Mouse (Mus musculus) lung, postnatal 10 days (tissue): ENCODE data around the gene Cep19.
A peak's percentile ranks its signal among the peaks of the same experiment; 100 is the strongest.

Experiments
- DNase-seq: peaks from one replicate; pipeline ENCODE4 v3.0.0; 2021

Gene Cep19

DNA sequence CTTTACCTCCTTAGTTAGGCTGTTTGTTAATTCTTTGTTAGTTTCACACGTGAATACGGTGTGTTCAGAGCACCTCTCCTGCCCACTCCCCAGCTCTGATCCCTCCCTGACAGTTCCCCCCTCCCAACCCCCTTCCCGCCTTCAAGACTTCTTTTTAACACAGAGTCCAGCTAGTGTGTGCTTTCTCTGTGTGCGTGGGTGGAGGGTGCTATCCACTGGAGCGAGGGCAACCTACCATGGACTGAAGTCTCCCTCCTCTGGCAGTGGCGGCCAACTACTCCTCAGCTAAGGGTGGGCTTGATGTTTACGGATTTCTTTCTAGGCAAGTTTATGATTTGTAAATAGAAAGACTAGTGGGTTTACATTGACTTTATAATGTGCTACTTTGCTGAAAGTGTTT lies 8.6 kb downstream of the Cep19 start:
- DNase-seq = no peak

DNA sequence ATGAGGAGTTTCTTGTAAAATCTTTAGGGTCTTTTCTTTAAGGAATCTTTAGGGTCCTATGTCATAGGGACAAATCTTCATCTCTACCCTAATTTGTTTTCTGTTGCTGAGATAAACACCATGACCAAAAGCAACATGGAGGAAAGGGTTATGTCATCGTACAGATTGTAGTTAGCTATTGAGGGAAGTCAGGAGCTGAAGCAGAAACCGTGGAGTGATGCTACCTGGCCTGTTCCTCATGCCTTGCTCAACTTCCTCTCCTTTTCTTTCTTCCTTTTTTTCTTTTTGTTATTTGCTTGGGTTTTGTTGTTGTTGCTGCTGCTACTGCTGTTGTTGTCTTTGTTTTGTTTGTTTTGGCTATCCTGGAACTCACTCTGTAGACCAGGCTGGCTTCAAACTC lies 9.0 kb downstream of the Cep19 start:
- no peak for DNase-seq

DNA sequence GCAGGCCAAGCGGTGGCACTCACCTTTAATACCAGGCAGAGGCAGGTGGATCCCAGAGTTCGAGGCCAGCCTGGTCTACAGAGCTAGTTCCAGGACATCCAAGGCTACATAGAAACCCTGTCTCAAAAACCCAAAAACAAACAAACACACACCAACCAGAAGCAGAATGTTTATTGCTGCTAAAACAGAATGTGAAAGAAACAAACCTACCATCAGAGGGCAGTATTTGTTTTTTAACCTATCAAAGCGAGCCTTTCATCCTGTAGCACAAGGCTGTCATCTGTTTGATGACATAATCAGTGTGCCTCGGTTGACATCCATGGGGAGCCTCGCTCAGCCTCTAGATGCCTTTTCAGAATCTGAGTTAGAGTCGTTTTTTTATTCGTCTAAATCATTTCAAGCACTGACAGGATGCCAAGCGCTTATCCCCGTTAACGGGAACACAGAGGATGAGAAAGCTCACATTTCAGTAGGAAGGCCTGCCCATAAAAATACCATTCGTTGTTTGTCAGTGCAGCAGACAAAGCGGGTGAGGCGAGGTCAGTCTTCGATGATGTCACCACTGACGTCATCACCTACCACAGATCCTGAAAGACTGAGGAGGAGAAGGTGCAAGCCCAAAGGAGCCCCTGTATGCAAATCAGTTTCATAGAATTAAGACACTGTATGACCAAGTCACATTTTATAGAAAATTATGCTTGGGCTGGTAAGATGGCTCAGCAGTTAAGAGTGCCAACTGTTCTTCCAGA lies 11.5 kb downstream of the Cep19 start:
- no peak for DNase-seq

DNA sequence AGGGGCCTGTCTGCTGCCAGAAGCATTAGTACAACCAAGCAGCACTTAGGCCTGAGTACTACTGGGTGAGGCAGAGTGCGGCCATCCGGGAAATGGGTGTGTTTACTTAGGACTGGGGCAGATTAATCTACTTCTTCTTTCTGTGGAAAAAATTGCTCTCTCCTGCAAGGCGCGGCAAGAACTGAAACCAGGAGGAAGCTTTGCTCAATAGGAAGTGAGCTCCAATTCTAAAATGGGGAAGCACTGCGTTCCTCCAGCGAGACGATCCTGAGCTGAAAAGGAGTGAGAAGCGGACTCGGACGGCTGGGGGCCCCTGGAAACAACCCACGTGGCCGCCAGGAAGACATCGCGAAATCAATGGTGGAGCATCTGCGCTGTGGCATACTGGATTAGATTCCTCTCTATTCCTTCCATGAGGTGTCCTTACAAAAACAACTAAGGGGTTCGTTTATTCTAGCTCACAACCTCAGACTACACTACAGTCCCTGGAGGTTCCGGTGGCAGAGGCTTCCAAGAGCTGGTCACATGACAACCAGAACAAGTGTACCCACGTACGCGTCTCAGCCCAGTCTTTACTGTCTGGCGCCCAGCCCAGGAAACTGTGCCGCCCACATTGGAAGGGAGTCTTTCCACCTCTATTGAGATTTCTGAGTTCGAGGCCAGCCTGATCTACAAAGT lies 14.1 kb downstream of the Cep19 start:
- peak; percentile 83 for DNase-seq

DNA sequence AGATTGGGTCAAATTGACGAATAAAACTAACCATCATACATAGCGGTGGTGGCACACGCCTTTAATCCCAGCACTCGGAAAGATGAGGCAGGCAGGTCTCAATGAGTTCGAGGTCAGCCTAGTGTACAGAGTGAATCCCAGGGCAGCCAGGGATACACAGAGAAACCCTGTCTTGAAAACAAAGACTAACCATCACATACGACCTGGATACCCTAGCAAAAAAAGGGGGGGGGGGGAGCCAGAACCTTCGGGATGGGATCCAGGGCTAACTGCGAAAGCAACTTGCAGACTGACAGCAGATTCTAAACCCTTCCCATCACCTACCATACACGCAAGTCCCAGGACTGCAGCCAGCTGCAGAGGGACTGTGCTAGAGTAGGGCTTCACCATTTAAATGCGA lies 14.8 kb downstream of the Cep19 start:
- DNase-seq = no peak

DNA sequence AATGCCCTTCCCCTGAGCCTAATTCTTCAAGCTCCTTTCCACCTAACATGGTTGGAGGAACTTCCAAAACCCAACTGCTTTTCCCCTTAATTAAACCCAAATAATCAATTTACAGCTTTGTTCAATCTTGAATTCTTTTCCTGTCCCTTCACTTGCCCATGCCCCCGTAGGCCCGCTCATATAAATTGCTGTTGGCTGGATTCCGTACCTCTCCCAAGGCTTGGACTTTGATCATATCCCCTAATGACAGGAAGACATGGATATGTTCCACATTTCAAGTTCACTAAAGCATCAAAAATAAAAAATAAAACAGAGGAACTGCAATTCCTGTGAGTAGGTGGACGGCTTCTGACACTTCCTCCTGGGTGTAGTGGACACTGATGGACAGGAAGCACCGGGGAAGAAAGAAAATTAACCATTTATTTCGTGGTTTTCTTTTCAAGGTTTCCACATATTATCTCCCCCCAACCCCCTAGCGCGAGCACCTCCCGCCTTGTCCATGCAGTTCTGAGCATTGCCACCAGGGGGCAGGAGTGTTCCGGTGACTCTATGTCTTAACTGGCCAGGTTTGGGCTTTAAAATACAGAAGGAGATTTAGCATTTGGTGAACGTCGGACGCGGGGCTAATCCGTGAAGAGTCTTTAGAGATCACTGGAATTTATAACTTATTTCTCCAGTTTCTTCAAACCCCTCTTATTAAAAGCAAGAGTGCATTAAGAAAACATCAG lies 15.5 kb downstream of the Cep19 start:
- DNase-seq = peak; percentile 90

DNA sequence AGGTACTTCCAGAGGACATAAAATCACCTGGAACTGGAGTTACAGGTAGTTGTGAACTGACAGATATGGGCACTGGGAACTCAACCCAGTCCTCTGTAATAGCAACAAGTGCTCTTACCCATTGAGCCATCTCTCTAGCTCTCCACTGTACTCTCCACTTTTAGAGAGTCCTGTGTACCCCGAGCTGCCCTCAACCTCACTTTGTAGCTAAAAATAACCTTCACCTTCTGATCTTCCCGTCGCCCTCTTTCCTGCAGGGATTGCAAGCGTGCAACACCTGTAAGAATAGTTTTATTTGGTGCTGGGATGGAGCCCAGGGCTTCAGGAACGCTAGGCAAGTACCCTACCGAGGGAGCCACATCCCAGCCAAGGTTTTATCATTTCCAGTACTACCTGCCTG lies 16.2 kb downstream of the Cep19 start:
- no peak for DNase-seq

DNA sequence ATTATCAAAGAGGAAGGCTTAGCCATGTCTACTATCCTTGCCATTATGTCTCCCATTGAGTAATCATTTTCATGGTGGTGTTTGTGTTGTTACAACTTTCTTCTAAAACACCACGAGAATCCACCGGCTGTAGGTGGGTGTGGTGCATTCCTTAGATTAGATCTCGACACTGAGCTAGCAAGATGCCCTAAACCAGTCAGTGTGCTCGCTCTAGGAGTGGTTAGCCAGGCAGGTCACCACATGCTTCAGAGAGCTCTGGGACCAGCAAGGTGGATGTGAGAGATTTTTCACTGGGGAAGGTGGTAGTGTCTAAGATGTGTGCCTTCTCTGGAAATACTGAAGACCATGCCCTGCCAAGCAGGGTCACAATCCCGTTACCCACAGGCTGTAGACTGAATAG lies 16.6 kb downstream of the Cep19 start:
- DNase-seq = no peak

DNA sequence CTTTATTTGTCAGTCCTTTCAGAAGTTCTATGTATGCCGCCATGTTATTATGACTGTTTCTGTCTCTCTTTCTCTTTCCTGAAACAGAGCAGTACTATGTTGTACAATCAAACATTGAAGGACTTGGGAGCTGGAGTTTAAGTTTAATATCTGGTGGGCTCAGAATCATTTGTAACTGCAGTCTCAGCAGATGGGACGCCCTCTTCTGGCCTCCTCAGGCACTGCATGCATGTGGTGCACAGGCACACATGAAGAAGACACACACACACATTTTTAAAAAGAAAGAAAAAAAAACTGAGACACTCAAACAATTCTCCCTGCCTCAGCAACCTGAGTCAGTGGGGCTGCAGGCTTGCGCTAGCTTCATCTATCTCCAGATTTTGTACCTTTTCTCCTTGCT lies 20.9 kb downstream of the Cep19 start:
- no peak for DNase-seq

DNA sequence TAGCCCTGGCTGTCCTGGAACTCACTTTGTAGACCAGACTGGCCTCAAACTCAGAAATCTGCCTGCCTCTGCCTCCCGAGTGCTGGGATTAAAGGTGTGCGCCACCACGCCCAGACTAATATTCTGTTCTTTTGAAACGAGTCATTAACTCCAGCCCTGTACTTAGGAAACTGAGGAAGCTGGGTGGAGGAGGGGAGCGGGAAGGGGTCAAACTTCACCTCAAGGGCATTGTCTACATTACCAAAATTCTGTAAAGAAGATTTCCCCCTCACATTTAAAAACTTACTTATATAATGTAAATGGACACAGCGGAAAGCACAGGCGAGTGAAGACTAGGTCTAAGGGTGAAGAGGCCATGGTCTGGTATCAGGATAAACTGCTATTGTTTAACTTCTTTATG lies 24.4 kb downstream of the Cep19 start:
- DNase-seq = no peak

DNA sequence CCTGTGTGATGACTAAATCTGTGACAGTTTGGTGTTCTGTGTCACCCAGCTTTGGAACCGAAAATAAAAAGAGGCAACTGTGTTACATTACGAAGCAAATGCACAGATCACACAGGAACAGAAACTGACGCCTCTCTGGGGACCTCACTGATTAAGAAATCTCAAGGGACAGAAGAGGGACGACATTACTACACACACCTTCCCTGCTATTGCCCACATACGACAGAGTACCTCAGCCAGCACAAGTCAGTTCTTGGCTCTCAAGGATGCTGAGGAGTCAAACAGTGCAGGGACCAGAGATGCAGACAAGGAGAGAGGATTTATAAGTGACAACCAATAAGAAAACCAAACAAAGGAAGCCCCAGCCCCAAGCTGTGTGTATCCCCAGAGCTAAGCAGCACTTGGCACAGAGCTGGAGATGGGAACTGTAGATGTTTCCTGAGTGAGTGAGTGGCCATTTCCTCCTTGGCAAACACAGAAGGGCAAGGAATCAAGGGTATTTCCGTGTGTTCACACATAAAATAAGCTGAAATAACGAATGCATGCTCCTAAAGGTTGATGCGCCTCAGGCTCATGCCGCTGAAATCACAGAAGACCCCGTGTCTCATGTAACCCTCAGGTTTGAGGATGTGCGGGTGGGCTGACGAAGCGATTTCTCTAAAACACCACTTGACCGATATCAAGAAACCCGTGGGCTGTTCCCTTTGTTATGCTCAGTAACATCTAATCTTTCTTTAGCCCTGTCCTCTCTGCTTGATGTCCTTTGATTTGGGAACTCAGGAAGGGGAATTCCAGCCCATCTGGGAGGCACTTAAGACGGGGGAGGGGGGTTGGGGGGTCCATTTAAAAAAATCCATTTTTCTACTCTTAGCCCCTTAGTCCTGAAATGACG lies 25.1 kb downstream of the Cep19 start:
- DNase-seq = peak; percentile 68

DNA sequence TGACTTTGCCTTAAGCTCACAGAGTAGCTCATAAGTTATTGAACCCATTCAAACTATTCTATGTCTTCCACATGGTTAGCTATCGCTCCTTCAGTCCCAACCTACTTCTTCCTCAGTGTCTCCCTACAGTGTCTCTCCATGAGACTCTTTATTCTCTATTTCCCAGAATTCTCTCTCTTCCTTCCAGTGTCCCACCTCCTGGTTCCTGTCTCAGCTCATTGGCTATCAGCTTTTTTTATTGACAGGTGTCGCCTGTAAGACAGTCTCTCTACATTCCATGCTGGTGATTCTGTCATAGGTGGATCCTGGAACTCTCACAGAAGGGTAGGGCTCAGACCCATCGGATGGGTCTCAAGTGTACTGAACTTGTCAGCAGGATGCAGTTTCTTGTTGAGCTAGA lies 25.8 kb downstream of the Cep19 start:
- no peak for DNase-seq

DNA sequence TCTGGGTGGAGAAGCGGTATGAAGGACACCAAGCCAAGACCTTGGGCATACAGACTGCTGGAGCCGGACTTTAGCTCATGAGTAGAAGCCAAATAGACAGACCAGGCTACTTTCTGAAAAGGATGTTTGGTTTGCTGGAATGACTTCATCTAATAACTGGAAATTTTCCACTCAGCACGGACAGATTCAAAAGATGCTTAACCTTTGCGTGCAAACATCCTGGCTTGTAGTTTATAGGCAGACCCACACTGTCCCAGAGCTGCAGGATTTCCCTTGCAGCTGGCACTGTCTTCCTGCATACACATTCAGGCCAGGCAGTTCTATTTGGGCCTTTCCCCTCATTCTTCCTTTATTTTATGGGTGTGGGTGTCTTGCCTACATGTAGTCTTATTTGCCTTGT lies 27.4 kb downstream of the Cep19 start:
- peak; percentile 65 for DNase-seq

DNA sequence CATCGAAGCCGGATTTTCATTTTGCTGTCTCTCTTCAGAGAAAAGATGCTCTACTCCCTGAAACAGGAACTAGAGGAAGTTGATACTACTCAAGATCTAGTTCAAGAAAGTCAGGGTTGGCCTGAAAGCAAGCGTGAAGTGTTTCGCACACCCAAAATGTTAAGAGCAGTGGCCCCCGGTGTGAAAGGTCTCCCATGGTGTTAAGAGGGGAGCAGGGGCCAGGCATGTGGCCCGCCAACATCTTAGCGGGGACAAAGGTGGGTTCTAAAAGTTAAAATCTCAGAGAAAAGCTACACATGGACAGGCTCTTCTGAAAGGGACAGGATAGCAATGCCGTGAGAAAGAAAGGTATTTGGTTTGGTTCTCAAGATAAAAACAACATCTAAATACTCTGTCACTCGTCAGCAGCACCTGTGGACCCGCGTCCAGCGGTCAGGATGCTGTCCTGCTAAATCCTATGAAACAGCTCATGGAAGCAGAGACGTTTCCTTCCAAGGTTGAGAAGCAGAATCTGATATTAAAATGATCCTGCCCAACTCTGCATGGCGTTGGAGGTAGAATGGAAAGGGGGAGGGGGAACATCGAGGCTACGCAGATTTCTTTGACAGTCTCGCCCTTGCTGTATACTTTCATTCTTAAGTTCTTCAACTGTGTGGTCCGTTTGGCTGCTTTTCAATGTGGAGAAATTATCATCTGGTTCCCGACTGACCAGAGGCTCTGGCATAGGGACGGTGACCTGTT lies 30.0 kb downstream of the Cep19 start:
- no peak for DNase-seq

DNA sequence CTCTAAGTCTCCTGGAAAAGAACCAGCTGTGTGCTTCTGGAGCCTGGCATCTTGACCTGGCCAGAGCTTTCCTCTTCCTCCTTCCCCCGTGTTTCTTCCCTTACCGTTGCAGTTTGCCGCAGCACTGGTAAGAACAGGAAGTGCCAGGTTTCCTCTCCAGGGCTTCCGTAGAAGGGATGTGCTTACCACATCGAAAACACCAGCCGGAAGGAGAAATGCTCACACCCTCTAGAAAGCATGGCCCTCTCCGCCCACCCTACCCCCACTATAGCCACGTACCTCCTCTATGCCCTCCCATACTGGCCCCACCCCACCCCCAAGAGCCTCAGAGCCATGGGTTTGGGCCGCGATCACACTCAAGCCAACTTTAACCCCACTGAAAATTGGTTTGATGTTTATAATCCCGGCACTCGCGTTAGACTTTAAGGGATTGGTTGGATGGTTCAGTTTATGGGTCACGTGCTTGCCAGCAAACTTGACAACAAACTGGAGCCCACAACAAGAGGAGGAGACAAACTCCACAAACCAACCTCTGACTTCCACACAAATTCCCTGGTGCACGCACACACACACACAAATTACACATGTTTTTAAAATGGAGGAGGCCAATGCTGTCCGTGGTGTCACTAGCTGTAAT lies 30.7 kb downstream of the Cep19 start:
- peak; percentile 79 for DNase-seq

DNA sequence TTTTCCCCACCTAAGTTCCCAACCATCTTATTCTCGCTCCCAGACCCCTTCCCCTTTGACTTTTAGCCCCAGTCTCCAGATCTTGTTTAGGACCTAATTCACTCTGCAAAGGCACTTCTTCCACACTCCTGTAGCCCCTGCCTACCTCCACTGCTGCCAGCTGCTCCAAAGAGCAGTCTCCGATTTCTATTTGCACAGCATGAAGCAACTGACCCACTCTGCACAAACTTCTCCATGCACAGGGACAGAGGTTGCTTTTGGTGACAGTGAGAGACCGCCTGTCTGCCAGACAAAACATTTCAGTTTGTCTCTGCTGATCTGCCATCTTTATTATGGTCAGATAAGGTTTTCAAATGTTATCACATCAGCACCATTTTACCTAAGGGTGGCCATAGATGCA lies 33.5 kb downstream of the Cep19 start:
- no peak for DNase-seq

DNA sequence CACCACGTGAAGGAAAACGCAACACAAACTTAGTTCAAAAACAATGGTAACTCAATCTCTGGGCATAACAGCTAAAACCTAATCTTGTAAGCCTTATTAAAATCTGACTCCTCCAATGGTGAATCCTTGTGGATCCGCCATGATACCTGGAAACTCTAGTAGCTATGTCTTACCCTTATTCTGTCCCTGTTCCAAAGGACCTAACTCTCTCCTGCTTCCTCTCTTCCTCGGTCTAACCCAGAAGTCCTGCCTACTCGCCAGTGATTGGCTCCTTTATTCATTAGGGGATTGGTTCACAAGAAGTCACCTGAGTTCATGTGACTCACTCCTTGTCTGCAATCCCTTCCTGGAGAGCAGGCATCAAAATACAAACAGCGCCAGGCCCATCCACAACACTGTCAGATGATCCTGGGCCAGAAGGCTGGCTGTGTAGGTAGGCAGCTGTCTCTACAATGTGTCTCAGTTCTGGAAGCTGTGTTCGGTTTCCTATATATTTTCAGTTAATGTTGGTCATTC lies 36.3 kb downstream of the Cep19 start:
- DNase-seq = no peak

DNA sequence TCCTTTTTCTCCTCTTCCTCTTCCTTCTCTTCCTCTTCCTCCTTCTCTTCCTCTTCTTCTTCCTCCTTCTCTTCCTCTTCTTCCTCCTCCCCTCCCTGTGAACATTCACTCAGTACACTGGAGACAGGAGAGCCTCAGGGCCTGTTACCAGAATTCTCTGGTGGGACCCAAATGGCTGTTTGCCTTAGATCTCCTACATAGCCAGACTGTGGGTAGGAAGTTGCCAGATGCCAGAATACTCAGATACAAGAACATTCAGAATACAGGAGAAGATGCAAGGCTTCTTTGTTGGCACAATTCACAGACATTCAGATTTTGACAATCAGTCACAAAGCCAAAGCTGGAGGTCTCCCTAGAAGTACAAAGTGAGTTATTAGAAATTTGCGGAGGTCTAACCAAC lies 39.4 kb downstream of the Cep19 start:
- no peak for DNase-seq

DNA sequence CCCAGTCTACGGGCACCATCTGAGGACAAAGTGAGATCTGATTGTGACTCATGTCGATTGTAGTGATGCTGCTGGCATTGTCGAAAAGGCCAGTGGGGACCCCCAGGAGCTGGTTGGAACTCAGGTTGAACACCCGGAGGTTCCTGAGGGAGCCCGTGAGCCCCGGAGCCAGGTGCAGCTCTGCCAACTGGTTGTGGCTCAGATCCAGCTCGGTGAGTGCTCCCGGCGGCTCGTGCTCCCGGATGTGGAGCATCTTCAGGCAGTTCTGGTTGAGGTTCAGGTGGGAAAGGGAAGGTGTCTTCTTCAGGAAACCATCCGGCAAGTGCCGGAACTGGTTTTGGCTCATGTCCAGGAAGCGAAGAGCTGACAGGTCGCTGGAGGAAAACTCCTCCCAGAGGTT lies 44.2 kb downstream of the Cep19 start:
- no peak for DNase-seq

DNA sequence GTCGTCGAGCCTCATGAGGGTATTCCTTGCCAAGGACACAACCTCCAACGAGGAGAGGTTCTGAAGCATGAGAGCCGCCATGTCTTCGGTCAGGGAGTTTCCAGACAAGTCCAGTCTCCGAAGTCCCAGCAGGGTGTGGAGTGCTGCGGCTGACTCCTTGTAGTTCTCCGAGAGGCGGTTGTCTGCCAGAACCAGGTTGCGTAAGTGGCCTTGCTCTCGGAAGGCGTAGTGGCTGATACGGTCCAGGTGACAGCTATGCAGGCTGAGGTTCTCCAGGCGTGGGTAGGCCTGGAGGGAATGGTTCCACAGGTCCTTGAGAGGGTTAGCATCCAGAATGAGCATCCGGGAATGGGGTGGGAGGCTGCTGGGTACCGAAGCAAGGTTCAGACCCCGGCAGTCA lies 45.0 kb downstream of the Cep19 start:
- DNase-seq = no peak

DNA sequence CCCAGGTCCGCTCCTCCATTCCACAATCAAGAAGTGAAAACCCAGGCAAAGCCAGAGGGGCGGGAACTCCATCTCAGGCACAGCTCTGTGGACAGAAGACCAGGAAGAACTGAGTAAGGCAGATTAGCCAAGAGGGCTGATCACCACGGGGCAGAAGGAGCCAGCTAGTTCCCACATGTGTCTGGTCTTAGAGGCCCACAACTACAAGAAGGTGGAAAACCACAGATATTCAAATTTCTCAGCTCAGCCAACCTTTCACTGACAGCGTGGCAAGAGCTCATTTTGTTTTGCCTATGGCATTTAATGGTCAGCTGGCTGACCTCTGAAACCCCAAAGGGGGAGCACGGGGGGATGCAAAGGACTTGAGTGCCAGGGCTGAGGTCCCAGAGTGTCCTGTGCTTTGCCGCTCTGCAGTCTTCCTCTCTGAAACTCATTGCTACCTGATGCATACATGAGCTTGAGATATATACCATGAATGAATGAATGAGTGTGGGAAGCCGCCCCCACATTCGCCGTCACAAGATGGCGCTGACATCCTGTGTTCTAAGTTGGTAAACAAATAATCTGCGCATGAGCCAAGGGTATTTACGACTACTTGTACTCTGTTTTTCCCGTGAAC lies 48.1 kb downstream of the Cep19 start:
- DNase-seq = no peak
